Mouse (Mus musculus) megakaryocyte-erythroid progenitor cell, adult 5-6 weeks (primary cell): ENCODE measurements around the gene Flvcr1. TPM values are rescaled to one million over a fixed set of nuclear protein-coding genes. Genes with fewer than 3 reads are reported as not detected.

Experiments
- ATAC-seq: replicated peaks from 2 replicates; pipeline ENCODE4 v1.8.0; 2016; ENCODE audit warnings: mild to moderate bottlenecking, inconsistent platforms; ENCODE audit not compliant: severe bottlenecking, poor library complexity, low FRiP score, low TSS enrichment
- total RNA-seq, 2 experiments: library from RNA; stranded (forward) in 1 of 2; stranded (reverse) in 1 of 2; fragments of 200-1000, 215-1000 nt in 1 of 2; fragments of >200 nt in 1 of 2; fragmentation: Nextera tagmentation in 1 of 2; gene quantifications; 2 replicates each; pipeline ENCODE4 v1.2.3; 2014 to 2017

Flvcr1 gene
- total RNA-seq, 2 experiments from 2014 or later, result 28.2 to 28.5 TPM

DNA sequence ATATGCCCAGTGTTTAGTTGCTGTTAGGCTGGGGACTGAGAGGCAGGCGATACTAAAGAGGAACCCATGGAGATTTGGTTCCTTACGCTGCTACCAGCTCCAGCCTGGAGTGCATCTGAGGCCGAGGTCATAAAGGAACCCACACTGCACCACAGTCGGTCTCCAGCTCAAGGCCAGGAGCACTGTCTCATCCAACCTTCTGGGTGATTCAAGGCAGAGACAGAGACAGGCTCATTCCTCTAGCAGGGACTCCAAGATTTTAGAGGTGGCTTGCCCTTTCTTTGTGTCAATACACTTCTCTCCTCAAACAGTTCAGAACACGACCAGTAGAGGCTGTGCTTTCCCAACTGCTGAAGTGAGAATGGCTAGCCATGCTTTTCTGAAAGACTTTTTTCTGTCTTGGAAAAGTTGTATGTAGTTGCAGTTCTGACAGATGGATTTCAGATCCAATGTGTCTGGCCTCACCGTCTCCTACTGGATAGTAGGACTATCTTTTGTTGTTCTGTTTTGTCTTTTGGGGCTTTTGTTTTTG lies 29.5 kb downstream of the Flvcr1 start:
- ATAC-seq, result no peak

- ATAC-seq, result no peak
Observed at GRCm38 (mm10) chr1:190995548-190995947, 30.4 kb downstream of the Flvcr1 start.

- ATAC-seq, result 0 out of 2 replicates have a peak, but pooled peaks have one; percentile 55
Observed at GRCm38 (mm10) chr1:190989437-190990082, 36.4 kb downstream of the Flvcr1 start.

DNA sequence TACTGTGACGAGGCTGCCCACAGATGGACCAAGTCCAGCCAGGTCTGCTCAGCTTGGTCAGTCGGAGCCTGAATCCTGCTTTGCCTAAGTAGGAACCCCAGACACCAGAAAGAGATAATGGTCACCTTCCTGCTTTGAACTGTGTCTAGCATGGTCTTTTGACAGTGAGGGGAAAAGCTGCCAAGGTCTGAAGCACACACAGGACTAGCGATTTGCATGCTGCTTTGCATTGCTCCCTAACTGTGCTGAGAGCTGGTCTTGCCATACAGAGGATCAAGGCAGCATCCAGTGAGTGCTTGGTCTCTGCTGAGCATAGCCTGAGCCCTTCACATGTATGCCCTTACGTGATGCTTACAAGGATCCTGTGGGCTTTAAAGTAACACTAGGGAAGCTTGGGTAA lies 44.5 kb downstream of the Flvcr1 start:
- no peak for ATAC-seq

DNA sequence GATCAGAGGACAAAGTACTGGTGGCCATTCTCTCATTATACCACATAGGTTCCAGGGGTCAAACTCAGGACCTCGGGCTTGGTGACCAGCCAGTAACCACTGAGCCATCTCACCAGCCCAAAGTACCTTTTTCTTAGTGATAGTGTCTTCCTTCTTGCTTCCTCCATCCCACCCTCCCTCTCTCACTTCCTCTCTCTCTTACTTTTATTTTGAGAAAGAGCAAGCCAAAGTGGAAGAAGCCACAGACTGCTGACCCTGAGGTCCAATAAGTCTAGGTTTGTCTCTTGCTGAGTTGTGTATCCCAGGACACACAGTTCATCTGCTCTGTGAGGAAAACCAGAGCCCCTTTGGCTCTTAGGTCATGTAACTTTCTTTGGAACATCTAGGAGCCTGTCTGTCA lies 45.5 kb downstream of the Flvcr1 start:
- ATAC-seq, result no peak

DNA sequence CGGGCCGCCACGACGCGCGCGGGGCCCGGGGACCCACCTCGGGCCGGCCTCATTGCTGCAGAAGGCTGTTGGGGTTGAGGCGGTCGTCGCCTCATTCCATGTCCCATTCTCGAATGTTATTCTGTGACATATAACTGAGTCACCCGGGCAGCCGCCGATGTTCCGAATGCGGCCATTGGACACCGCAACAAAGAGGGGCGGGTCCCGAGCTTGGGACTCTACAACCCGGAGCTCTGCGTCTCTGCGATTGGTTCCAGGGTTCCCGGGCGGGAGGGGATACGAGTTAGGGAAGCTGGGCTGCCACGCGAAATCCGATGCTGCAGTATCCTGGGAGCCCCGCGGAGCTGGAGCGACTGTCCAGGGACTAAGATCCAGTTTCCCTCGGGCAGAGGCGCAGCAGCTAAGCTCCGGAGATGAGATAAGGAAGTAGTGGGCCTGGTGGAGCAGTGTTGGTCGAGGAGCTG lies 46.8 kb downstream of the Flvcr1 start, which contains the start of gene Vash2:
Vash2 (minus strand) TSS at position 197 of the 464 bp plus-strand sequence.
- peak; percentile 74 for ATAC-seq

DNA sequence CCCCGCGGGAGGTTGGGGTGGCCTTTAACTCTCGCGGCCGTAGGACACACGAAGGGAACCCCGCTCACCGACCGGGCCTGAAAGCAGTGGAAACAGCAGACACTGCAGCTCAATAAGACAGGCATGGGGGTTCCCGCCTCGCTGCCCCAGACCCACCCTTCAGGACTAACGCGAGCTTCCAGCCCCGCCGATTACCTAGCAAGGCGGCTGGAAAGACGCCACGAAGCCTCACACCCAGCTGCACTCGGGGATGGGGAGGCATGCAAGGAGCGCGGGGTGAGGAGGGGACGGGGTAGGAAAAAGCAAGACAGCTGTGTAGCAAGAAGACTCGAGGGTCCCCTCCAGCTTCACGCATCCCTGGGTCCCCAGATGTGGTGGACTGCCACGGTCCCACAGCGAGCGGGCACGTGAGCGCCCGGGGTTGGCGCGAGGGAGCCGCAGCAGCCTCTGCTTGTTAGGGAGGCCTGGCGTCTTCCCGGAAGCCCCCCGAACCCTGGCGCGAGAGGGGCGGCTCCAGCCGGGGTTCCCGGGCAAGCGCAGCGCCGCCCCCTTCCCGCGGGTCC lies 47.4 kb downstream of the Flvcr1 start:
- peak; percentile 20; the same call in 1 of the 2 replicates for ATAC-seq

DNA sequence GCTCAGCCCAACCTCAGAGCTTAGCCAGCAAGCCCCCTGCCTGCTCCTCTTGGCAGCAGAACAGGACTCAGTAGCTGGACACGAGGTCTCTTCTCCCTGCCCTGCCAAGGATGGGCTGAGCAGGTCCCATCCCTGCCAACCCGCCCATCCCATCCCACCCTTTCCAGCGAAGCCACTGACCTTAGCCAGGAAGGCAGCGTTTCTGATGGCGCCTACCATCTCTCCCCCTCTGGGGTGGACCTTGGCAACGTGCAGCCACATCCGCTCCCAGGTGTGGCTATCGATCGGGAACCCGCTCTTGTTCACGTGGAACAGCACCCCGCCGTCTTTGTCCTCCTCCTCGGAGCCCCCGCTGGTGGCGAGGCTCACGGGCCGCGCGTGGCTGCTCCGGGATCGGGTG lies 48.0 kb downstream of the Flvcr1 start:
- no peak for ATAC-seq

GRCm38 (mm10) chr1:190976887-190977573 lies 48.9 kb downstream of the Flvcr1 start:
- ATAC-seq, result no peak

DNA sequence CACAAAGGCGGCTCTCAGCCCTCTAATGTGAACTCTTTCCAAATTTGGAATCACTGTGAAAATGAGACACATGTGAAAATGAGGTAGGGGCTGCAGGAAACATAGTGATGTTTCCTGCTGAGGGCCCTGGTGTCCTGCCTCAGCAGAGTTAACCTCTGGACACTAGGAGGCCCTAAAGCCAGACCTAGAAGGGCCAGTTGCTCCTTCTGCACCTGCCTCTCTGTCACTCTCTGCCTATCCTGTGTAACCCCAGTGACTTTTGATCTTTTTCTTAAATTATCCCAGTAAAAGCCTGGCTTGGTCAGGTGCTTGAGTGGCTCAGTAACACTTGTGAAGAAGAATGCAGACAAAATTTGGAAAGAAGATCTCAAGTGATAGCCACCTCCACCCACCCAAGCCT lies 51.1 kb downstream of the Flvcr1 start:
- ATAC-seq, result no peak

DNA sequence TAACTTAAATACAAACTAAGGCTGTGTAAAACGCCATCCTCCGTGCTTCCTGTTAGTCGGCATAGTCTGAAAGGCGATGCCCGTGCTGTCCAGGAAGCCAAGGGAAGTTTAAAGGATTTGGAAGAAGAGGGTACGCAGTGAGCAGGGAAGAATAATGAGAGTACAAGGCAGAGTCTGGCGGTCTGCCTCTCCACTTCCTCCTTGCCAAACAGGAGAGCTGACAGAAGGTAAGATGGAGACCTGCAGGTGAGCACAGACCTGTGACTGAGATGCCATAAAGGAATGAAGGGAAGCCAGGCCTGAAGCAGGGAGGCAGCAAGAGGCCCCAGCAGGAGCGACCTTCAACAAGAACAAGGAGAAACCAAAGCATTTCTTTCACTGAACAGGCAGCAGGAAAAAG lies 51.8 kb downstream of the Flvcr1 start:
- ATAC-seq, result no peak

- ATAC-seq, result no peak
Observed at GRCm38 (mm10) chr1:190972612-190973192, 53.3 kb downstream of the Flvcr1 start.

- ATAC-seq, result peak; percentile 91
Observed at GRCm38 (mm10) chr1:190971708-190972610, 54.0 kb downstream of the Flvcr1 start.

DNA sequence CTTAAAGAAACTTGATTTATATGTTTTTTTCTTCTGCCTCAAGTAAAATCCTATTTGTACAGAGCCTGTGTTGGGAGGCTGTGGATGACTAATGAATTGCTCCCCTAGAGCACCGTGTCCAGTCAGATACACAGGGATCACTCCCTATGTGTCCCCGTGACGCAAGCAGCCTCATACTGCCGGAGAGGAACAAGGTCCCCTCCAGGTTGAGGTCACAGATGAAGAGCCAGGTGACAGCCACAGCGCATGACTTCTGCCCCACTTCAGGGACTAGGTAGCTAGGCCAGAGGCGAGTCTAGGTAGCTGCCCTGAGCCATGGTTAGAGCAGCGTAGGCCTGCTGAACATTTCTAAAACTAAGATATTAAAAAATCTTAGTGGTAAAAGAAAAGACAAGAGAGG lies 57.9 kb downstream of the Flvcr1 start:
- ATAC-seq, result no peak

DNA sequence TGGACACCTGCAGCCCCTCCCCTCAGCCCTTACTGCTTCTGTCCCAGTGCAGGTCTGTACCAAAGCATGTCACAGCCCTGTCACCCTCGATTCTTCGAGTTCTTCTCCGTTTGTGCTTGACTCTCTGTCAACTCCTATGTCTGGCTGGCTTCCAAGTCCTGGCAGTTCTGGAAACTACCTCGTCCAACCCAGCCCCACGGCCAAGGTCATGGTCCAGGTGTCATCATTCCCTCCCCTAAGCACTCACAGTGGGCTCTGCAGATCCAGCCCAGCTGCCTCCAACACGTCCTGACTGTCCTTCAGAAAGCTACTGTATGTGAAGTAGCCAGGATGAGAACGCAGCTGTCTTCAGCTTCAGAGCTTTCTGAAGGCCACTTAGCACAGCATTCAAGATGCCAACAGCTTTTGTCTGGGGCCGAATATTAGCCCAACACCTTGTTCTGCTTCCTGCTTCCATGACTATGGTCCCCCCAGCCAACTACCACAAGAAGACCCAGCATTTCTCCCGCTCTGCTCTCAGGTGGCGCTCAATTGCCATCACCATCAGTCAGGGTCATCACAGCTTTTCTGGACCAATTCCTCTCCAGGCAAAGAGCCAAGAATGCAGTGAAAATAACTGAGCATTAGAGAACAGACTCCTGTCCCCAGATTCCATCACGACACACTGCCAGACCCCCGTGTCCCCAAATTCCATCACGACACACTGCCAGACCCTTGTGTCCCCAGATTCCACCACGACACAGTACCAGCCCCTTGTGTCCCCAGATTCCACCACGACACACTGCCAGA lies 60.8 kb downstream of the Flvcr1 start:
- ATAC-seq, result no peak

DNA sequence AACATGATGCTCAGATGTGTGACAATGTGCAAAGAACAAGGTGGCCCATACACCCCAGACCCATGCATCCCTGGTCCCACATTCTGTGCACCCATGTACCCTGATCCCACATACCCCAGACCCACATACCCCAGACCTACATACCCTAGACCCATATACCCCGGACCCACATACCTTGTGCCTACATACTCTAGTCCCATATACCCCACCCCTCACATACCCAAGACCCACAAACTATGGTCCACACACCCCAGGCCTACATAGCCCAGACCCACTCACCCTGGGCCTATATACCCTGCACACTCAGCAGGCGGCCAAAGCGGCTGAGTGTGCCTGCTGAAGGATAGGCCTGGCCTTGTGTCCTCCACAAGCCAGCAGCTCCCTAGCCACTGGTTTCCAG lies 63.2 kb downstream of the Flvcr1 start:
- ATAC-seq, result no peak

GRCm38 (mm10) chr1:190958821-190959220 lies 67.1 kb downstream of the Flvcr1 start:
- ATAC-seq, result peak; percentile 76
